Mouse (Mus musculus) limb, embryonic 11.5 days (tissue): ENCODE data around the gene Msmp. TPM values are rescaled to one million over a fixed set of nuclear protein-coding genes. Genes with fewer than 3 reads are reported as not detected.

ENCODE experiments used
- microRNA-seq: library from miRNA; unstranded; fragments of <30 nt; microRNA quantifications from one replicate; pipeline ENCODE4, GENCODE M21; 2016
- polyA plus RNA-seq: library from polyadenylated mRNA; unstranded; fragments of >200 nt; fragmentation: Nextera tagmentation; extraction: Ambion mirVana; gene quantifications from 2 replicates; pipeline ENCODE4 v1.2.1, GENCODE M21; 2014

Msmp gene
- polyA plus RNA-seq, 1 experiment from 2014 or later, result not detected

Small RNA genes within 50 kb of the gene (microRNA-seq; reads per million reads assigned to microRNA genes)
- not detected for gene Gm25262

Other genes starting within 250 kb of the Msmp start
- gene Rusc2, start 202.5 kb downstream of the Msmp start, polyA plus RNA-seq, result 3.5 and 4.5 TPM in 2 replicates
- 0.14 TPM in 1 of 2 replicates, not detected in the other for gene Fam166b, start 155.4 kb downstream of the Msmp start, polyA plus RNA-seq
- gene Tesk1, start 142.6 kb downstream of the Msmp start, polyA plus RNA-seq, result 9.8 TPM in 2 replicates
- 2.4 and 4.0 TPM in 2 replicates for gene Cd72, start 129.9 kb downstream of the Msmp start, polyA plus RNA-seq
- gene Sit1, start 100.8 kb downstream of the Msmp start, polyA plus RNA-seq, result not detected in 2 replicates
- 58.3 and 58.9 TPM in 2 replicates for gene Ccdc107, start 91.6 kb downstream of the Msmp start, polyA plus RNA-seq
- 45.6 and 48.2 TPM in 2 replicates for gene Arhgef39, start 84.8 kb downstream of the Msmp start, polyA plus RNA-seq
- 0.65 and 1.1 TPM in 2 replicates for gene Car9, start 77.5 kb downstream of the Msmp start, polyA plus RNA-seq
- 104 and 110 TPM in 2 replicates for gene Tpm2, start 60.7 kb downstream of the Msmp start, polyA plus RNA-seq
- 39.4 and 43.3 TPM in 2 replicates for gene Creb3, start 22.2 kb downstream of the Msmp start, polyA plus RNA-seq
- 39.1 and 39.5 TPM in 2 replicates for gene Tln1, start 21.8 kb downstream of the Msmp start, polyA plus RNA-seq
- 32.6 and 34.1 TPM in 2 replicates for gene Rgp1, start 5.8 kb downstream of the Msmp start, polyA plus RNA-seq
- 20.7 and 20.8 TPM in 2 replicates for gene Gba2, start 5.6 kb downstream of the Msmp start, polyA plus RNA-seq
- gene Npr2, start 47.4 kb upstream of the Msmp start, polyA plus RNA-seq, result 7.9 and 8.1 TPM in 2 replicates
- gene Spag8, start 69.1 kb upstream of the Msmp start, polyA plus RNA-seq, result 0.89 and 1.1 TPM in 2 replicates
- 71.4 and 73.9 TPM in 2 replicates for gene Hint2, start 72.0 kb upstream of the Msmp start, polyA plus RNA-seq
- 2.7 and 2.8 TPM in 2 replicates for gene Tmem8b, start 84.5 kb upstream of the Msmp start, polyA plus RNA-seq
- gene Fam221b, start 84.7 kb upstream of the Msmp start, polyA plus RNA-seq, result 2.6 and 3.0 TPM in 2 replicates
- not detected in 2 replicates for gene Olfr70, start 116.3 kb upstream of the Msmp start, polyA plus RNA-seq
- not detected in 2 replicates for gene Olfr71, start 125.8 kb upstream of the Msmp start, polyA plus RNA-seq
- gene Hrct1, start 142.7 kb upstream of the Msmp start, polyA plus RNA-seq, result 0.29 TPM in 1 of 2 replicates, not detected in the other
- gene Spaar, start 145.5 kb upstream of the Msmp start, polyA plus RNA-seq, result 0.20 and 0.27 TPM in 2 replicates
- gene Olfr159, start 186.5 kb upstream of the Msmp start, polyA plus RNA-seq, result not detected in 2 replicates
- 0.16 and 0.34 TPM in 2 replicates for gene Olfr156, start 239.4 kb upstream of the Msmp start, polyA plus RNA-seq